Mouse (Mus musculus): Measurements from ENCODE around the gene Mrpl39.

- TF ChIP-seq POLR2A (IDR thresholded peaks at IDR 0.05; ENCODE audit: insufficient read depth, low read length) (no peak), CTCF (IDR thresholded peaks at IDR 0.05; ENCODE audit: low read depth, low read length) (no peak), EP300 (IDR thresholded peaks at IDR 0.05; ENCODE audit: insufficient read depth, low read depth, low read length) (no peak)
These were observed 34.5 kb downstream of the Mrpl39 start for GRCm38 (mm10) chr16:84701041-84701440.
